Mouse (Mus musculus): Measurements from ENCODE around the gene Rab8b. TPM values are rescaled to one million over a fixed set of nuclear protein-coding genes. Genes with fewer than 3 reads are reported as not detected.

Gene Rab8b
- polyA plus RNA-seq, 1 experiment from 2014 or later: 30.6 TPM

DNA sequence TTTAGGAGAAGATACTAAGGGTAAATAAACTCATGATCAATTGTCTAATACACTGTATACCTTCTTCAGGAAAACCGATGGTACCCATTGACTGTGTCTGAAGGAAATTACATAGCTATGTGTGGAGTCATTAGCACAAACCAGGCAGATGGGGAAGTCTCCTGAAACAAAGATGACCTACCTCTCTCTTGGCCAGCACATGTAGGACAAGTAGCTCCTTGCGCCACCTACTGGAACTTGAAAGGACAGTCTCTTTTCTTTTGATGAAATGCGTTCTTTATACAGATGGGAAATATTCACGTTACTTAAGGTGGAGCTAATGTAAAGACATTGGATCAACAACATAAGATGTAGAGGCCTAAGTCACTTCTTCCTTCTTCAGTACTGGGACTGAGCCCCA lies 19.3 kb upstream of the Rab8b start:
- H3K27me3 ChIP-seq (ENCODE audit: control insufficient read depth, insufficient read depth, low read depth, low read length): no peaks in the 10 kb centered on the region
- H3K4me1 ChIP-seq (ENCODE audit: control insufficient read depth, low read depth, low read length): no peaks in the 10 kb centered on the region
- 0 out of 2 replicates have a peak, but pooled peaks have one; percentile 9 for ATAC-seq (ENCODE audit: low read depth)
- H3K4me2 ChIP-seq (ENCODE audit: low read depth, low read length): no peak overlapping the region
- no peaks in the 10 kb centered on the region for H3K9me3 ChIP-seq (replicated peaks; ENCODE audit: control insufficient read depth, low read length)
- H3K27ac ChIP-seq (ENCODE audit: low read length): no peak overlapping the region
- H3K9ac ChIP-seq (ENCODE audit: low read depth, low read length): no peak overlapping the region
- no peak overlapping the region for H3K4me3 ChIP-seq (ENCODE audit: low read depth, low read length)
- WGBS (ENCODE audit: insufficient replicate concordance): 2% methylated on average over 4 of the region's 4 CpGs
- no peaks in the 10 kb centered on the region for H3K36me3 ChIP-seq (ENCODE audit: control insufficient read depth, insufficient read depth)

DNA sequence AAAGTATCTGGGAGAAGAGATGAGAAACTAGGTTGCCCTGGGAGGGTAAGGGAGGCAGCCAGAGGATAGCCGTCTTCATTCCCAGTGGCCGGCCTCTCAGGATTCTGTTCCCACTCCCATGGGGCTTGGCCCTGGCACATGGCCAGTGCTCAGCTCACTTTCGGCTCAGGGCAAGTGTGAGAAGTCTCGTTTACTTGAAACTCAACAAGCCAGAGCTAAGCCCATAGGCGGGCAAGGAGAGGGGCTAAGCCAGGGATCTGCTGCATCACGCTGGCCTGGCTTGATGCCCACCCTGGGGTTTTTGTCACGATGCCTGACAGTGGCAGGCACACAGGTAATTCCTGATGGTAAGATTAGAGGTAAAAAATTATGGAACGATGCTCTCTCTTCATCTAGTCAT lies 18.0 kb upstream of the Rab8b start:
- Histone ChIP-seq H3K36me3 (ENCODE audit: control insufficient read depth, insufficient read depth) (no peaks in the 10 kb centered on the region), H3K27me3 (ENCODE audit: control insufficient read depth, insufficient read depth, low read depth, low read length) (no peaks in the 10 kb centered on the region), H3K9ac (ENCODE audit: low read depth, low read length) (no peak overlapping the region), H3K27ac (ENCODE audit: low read length) (no peak overlapping the region), H3K4me1 (ENCODE audit: control insufficient read depth, low read depth, low read length) (no peaks in the 10 kb centered on the region), H3K9me3 (replicated peaks; ENCODE audit: control insufficient read depth, low read length) (no peaks in the 10 kb centered on the region), H3K4me2 (ENCODE audit: low read depth, low read length) (no peak overlapping the region), H3K4me3 (ENCODE audit: low read depth, low read length) (no peak overlapping the region)
- ATAC-seq (ENCODE audit: low read depth): no peak
- WGBS (ENCODE audit: insufficient replicate concordance): 66% methylated on average over 8 of the region's 8 CpGs

DNA sequence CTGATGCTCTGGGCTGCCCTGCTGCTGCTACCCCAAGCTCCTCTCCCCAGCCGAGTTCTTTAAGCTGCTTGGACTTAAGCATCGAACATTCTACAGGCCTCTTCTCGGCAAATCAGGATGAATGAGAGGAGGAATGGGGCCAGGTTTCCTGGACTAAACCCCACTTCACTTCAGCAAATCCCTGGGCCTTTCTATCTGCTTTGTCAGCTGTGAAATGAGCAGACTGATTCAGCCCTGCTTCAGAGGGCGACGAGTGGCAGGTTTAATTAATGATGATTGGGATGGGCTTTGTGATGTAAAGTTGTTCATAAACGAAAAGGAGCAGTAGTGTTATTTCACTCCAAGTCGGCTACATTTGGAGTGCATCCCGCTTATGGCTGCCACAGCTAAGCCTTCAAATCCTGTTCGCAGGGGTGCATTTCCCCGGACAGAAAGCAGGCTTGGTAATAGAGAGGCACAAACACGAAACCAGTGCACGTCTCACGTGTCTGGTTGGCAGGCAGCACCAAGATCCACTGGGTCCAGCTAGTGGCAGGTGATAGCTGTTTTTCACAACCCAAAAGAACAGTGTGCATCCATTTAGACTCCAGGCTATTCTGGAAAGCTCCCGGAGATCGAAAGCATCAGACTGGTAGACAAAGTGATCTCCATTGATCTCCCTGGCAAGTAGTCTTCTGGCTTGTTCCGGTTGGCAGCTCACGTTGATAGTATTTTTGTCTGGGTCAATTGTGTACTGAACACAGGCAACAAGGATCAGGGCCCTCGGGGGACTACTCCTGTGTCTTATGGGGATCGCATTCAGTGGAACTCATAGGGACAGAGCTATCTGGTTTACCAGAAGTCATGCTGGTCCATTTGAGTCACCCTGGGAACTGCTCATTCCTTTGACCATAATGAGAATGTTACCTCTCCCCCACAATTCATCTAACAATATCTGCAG lies 14.7 kb upstream of the Rab8b start:
- Histone ChIP-seq H3K36me3 (ENCODE audit: control insufficient read depth, insufficient read depth) (no peaks in the 10 kb centered on the region), H3K27ac (ENCODE audit: low read length) (no peak overlapping the region), H3K27me3 (ENCODE audit: control insufficient read depth, insufficient read depth, low read depth, low read length) (no peaks in the 10 kb centered on the region), H3K4me3 (ENCODE audit: low read depth, low read length) (no peak overlapping the region), H3K9ac (ENCODE audit: low read depth, low read length) (no peak overlapping the region), H3K9me3 (replicated peaks; ENCODE audit: control insufficient read depth, low read length) (no peaks in the 10 kb centered on the region), H3K4me2 (ENCODE audit: low read depth, low read length) (no peak overlapping the region), H3K4me1 (ENCODE audit: control insufficient read depth, low read depth, low read length) (no peaks in the 10 kb centered on the region)
- no peak for ATAC-seq (ENCODE audit: low read depth)
- WGBS (ENCODE audit: insufficient replicate concordance): 71% methylated on average over 19 of the region's 19 CpGs

GRCm38 (mm10) chr9:66930351-66930750 lies 10.9 kb upstream of the Rab8b start:
- Histone ChIP-seq H3K9ac (ENCODE audit: low read depth, low read length) (no peak overlapping the region), H3K27ac (ENCODE audit: low read length) (no peak overlapping the region), H3K4me1 (ENCODE audit: control insufficient read depth, low read depth, low read length) (no peaks in the 10 kb centered on the region), H3K4me2 (ENCODE audit: low read depth, low read length) (no peak overlapping the region), H3K36me3 (ENCODE audit: control insufficient read depth, insufficient read depth) (no peaks in the 10 kb centered on the region), H3K9me3 (replicated peaks; ENCODE audit: control insufficient read depth, low read length) (no peaks in the 10 kb centered on the region), H3K27me3 (ENCODE audit: control insufficient read depth, insufficient read depth, low read depth, low read length) (no peaks in the 10 kb centered on the region), H3K4me3 (ENCODE audit: low read depth, low read length) (no peak overlapping the region)
- 60% methylated on average over 7 of the region's 7 CpGs for WGBS (ENCODE audit: insufficient replicate concordance)
- ATAC-seq (ENCODE audit: low read depth): no peak

GRCm38 (mm10) chr9:66927696-66928402 lies 8.4 kb upstream of the Rab8b start:
- no peak overlapping the region for H3K4me3 ChIP-seq (ENCODE audit: low read depth, low read length)
- H3K27ac ChIP-seq (ENCODE audit: low read length): no peak overlapping the region
- H3K9me3 ChIP-seq (replicated peaks; ENCODE audit: control insufficient read depth, low read length): no peaks in the 10 kb centered on the region
- H3K36me3 ChIP-seq (ENCODE audit: control insufficient read depth, insufficient read depth): no peaks in the 10 kb centered on the region
- 80% methylated on average over 8 of the region's 8 CpGs for WGBS (ENCODE audit: insufficient replicate concordance)
- H3K4me1 ChIP-seq (ENCODE audit: control insufficient read depth, low read depth, low read length): no peaks in the 10 kb centered on the region
- no peak overlapping the region for H3K4me2 ChIP-seq (ENCODE audit: low read depth, low read length)
- no peaks in the 10 kb centered on the region for H3K27me3 ChIP-seq (ENCODE audit: control insufficient read depth, insufficient read depth, low read depth, low read length)
- no peak overlapping the region for H3K9ac ChIP-seq (ENCODE audit: low read depth, low read length)
- ATAC-seq (ENCODE audit: low read depth): no peak

DNA sequence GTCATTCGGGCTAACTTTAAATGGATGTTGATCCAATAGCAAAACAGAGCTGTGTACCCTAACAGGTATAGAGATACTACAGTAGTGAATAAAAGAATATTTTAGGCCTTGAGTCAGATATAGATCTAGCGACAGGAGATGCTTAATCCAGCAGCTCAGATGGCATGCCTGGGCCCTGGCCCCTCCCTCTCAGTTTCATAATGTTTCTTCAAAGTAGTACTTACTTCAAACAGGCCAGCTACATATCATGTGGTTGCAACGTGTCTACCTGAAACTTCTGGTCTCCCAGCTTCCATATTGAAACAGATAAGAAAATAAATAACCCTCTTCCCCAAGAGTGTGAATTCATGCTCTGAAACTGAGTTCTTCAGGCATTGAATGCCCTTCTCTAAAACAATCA lies 6.4 kb upstream of the Rab8b start:
- no peak for ATAC-seq (ENCODE audit: low read depth)
- Histone ChIP-seq H3K9ac (ENCODE audit: low read depth, low read length) (no peak overlapping the region), H3K4me3 (ENCODE audit: low read depth, low read length) (no peak overlapping the region), H3K4me1 (ENCODE audit: control insufficient read depth, low read depth, low read length) (peaks cover 2% of the 10 kb centered on the region), H3K36me3 (ENCODE audit: control insufficient read depth, insufficient read depth) (no peaks in the 10 kb centered on the region), H3K27me3 (ENCODE audit: control insufficient read depth, insufficient read depth, low read depth, low read length) (no peaks in the 10 kb centered on the region), H3K4me2 (ENCODE audit: low read depth, low read length) (no peak overlapping the region), H3K27ac (ENCODE audit: low read length) (no peak overlapping the region), H3K9me3 (replicated peaks; ENCODE audit: control insufficient read depth, low read length) (no peaks in the 10 kb centered on the region)
- 55% methylated on average over 3 of the region's 3 CpGs for WGBS (ENCODE audit: insufficient replicate concordance)

DNA sequence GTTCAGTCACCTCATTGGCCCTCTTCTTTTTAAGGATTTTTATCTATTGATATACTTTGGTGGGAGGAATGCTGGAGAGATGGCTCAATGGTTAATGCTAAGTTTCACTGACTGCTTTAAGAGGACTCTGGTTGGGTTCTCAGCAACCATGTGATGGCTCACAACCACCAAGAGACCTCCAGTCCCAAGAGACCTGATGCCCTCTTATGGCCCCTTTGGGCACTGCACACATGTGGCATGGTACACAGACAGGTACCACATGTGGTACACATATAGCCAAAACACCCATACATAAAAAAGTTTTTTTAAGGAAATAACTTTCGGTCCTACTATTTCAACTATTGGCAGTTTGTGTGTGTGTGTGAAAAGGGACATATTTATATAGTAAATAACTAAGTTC lies 2.6 kb upstream of the Rab8b start:
- no peak overlapping the region for H3K4me3 ChIP-seq (ENCODE audit: low read depth, low read length)
- ATAC-seq (ENCODE audit: low read depth): no peak
- no peaks in the 10 kb centered on the region for H3K27me3 ChIP-seq (ENCODE audit: control insufficient read depth, insufficient read depth, low read depth, low read length)
- peaks cover 19% of the 10 kb centered on the region for H3K4me1 ChIP-seq (ENCODE audit: control insufficient read depth, low read depth, low read length)
- 90% methylated on average over 1 of the region's 1 CpGs for WGBS (ENCODE audit: insufficient replicate concordance)
- no peak overlapping the region for H3K4me2 ChIP-seq (ENCODE audit: low read depth, low read length)
- no peaks in the 10 kb centered on the region for H3K9me3 ChIP-seq (replicated peaks; ENCODE audit: control insufficient read depth, low read length)
- no peak overlapping the region for H3K9ac ChIP-seq (ENCODE audit: low read depth, low read length)
- no peaks in the 10 kb centered on the region for H3K36me3 ChIP-seq (ENCODE audit: control insufficient read depth, insufficient read depth)
- H3K27ac ChIP-seq (ENCODE audit: low read length): no peak overlapping the region

GRCm38 (mm10) chr9:66920488-66921279 lies 1.2 kb upstream of the Rab8b start:
- H3K9me3 ChIP-seq (replicated peaks; ENCODE audit: control insufficient read depth, low read length): no peaks in the 10 kb centered on the region
- H3K9ac ChIP-seq (ENCODE audit: low read depth, low read length): no peak overlapping the region
- H3K27ac ChIP-seq (ENCODE audit: low read length): 0 out of 2 replicates have a peak overlapping the region, but pooled peaks have one; percentile 27
- H3K4me3 ChIP-seq (ENCODE audit: low read depth, low read length): peak overlapping the region; percentile 14; the same call in 1 of the 2 replicates
- 14% methylated on average over 6 of the region's 6 CpGs for WGBS (ENCODE audit: insufficient replicate concordance)
- H3K36me3 ChIP-seq (ENCODE audit: control insufficient read depth, insufficient read depth): no peaks in the 10 kb centered on the region
- ATAC-seq (ENCODE audit: low read depth): no peak
- peak overlapping the region; percentile 85 for H3K4me2 ChIP-seq (ENCODE audit: low read depth, low read length)
- H3K27me3 ChIP-seq (ENCODE audit: control insufficient read depth, insufficient read depth, low read depth, low read length): no peaks in the 10 kb centered on the region
- peaks cover 31% of the 10 kb centered on the region for H3K4me1 ChIP-seq (ENCODE audit: control insufficient read depth, low read depth, low read length)

Data from liver, embryonic 16.5 days (tissue).